Mouse (Mus musculus): ENCODE results near the gene Susd2.

DNA sequence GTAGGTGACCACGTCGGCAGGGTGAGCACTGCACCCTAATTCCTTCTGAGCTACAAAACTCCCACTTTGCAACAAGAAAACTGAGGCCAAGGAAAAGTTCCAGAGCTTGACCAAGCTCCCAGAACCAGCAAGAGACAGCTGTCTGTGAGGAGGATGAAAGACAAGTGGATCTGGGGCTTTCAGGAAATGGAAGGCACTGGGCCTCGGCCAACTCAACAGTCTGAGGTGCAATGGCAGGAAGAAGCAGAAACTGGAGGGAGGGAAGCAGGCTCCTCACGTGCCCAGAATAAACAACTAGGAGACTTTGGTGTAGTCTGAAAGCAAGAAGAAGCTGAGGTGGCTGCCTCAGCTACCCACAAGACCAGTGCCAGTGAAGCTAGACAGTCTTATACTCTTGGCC, 42.9 kb upstream of the Susd2 start:
- no peak for TF ChIP-seq CTCF (conservative IDR thresholded peaks at IDR 0.05; ENCODE audit: low read length)
- TF ChIP-seq NANOG (IDR thresholded peaks at IDR 0.05; ENCODE audit: borderline replicate concordance, low read length), result no peak
- TF ChIP-seq POU5F1 (IDR thresholded peaks at IDR 0.05; ENCODE audit: borderline replicate concordance, low read length), result no peak

Measured in E14TG2a.4 (cell line).